Mouse (Mus musculus) C2C12 (cell line): ENCODE results near the gene Dbndd1. TPM values are rescaled to one million over a fixed set of nuclear protein-coding genes. Genes with fewer than 3 reads are reported as not detected.

Experiments used
- H3K27me3 ChIP-seq: one replicate; pipeline ENCODE4 v1.6.1; 2011; ENCODE audit not compliant: control insufficient read depth, insufficient read depth, insufficient read length
- H3K36me3 ChIP-seq: one replicate; pipeline ENCODE4 v1.6.1; 2011; ENCODE audit not compliant: control insufficient read depth, insufficient read depth
- H3K4me3 ChIP-seq: one replicate; pipeline ENCODE4 v1.5.1; 2011; ENCODE audit warnings: mild to moderate bottlenecking, control low read depth; ENCODE audit not compliant: poor library complexity, insufficient read depth, severe bottlenecking
- H3K79me2 ChIP-seq: one replicate; pipeline ENCODE4 v1.6.1; 2011; ENCODE audit not compliant: control insufficient read depth, insufficient read depth
- H3K79me3 ChIP-seq: one replicate; pipeline ENCODE4 v1.6.1; 2011; ENCODE audit warnings: low read depth, control low read depth
- H3ac ChIP-seq: one replicate; pipeline ENCODE3; 2011; ENCODE audit warnings: low read depth; ENCODE audit not compliant: control insufficient read depth, insufficient read length
- CEBPB ChIP-seq: IDR thresholded peaks from one replicate; pipeline ENCODE4 v1.6.1; 2011; ENCODE audit warnings: low read depth, mild to moderate bottlenecking, control low read depth, moderate library complexity
- CTCF ChIP-seq: IDR thresholded peaks from one replicate; pipeline ENCODE4 v1.5.1; 2011; ENCODE audit not compliant: control insufficient read depth, insufficient read depth, insufficient read length
- FOSL1 ChIP-seq: IDR thresholded peaks from one replicate; pipeline ENCODE4 v1.8.0; 2011; ENCODE audit warnings: mild to moderate bottlenecking, low read length; ENCODE audit not compliant: poor library complexity, insufficient read depth, severe bottlenecking
- MAX ChIP-seq: IDR thresholded peaks from one replicate; pipeline ENCODE4 v1.6.1; 2011; ENCODE audit warnings: mild to moderate bottlenecking, control low read depth
- MYOD1 ChIP-seq: IDR thresholded peaks from one replicate; pipeline ENCODE4 v1.6.1; 2011; ENCODE audit warnings: low read depth; ENCODE audit not compliant: control insufficient read depth, insufficient read length
- MYOG ChIP-seq: IDR thresholded peaks from one replicate; pipeline ENCODE4 v1.6.1; 2011; ENCODE audit not compliant: control insufficient read depth, insufficient read length; ENCODE audit errors: extremely low read depth
- USF1 ChIP-seq: IDR thresholded peaks from one replicate; pipeline ENCODE4 v1.6.1; 2011; ENCODE audit warnings: low read depth, mild to moderate bottlenecking, control low read depth, moderate library complexity
- polyA plus RNA-seq: library from polyadenylated mRNA; unstranded; fragments of >200 nt; fragmentation: generic; extraction: Trizol; gene quantifications from one replicate; pipeline ENCODE4 v1.2.1, GENCODE M21; 2012; ENCODE audit warnings: missing spikeins

Dbndd1 gene
- polyA plus RNA-seq, 1 experiment = 1.5 TPM

GRCm38 (mm10) chr8:123514136-123514535 is 1.1 kb downstream of the Dbndd1 start:
- H3K79me2 ChIP-seq = peaks cover 4% of the 10 kb centered on the region
- H3K36me3 ChIP-seq = no peaks in the 10 kb centered on the region
- no peak overlapping the region for H3K4me3 ChIP-seq
- no peaks in the 10 kb centered on the region for H3K27me3 ChIP-seq
- no peak for TF ChIP-seq FOSL1
- no peak for TF ChIP-seq CTCF
- TF ChIP-seq MYOG = no peak
- TF ChIP-seq CEBPB = no peak
- TF ChIP-seq MYOD1 = no peak
- TF ChIP-seq MAX = no peak
- TF ChIP-seq USF1 = no peak
- no peak overlapping the region for H3ac ChIP-seq
- peaks cover 3% of the 10 kb centered on the region for H3K79me3 ChIP-seq

DNA sequence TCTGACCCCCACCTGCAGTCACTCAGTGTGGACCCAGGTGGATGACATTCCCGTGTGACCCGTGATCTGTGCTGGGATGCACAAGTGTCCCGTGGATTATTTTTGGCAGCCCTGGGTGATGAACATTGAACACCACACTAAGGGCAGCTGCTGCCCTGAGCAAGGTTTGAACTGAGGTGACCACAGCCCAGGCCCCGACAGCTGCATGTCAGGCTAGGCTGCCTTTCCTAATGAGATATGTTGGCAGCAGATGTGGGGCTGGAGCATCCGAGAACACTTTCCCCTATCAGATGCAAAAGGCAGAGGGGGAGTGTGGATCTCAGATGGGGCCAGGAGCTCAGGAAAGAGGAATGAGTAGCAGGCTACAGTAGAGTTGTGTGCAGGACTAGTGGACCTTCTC is 4.4 kb downstream of the Dbndd1 start:
- peak; percentile 52 for TF ChIP-seq MYOD1
- TF ChIP-seq MYOG = no peak
- no peak for TF ChIP-seq USF1
- no peak for TF ChIP-seq MAX
- TF ChIP-seq CTCF = no peak
- no peak for TF ChIP-seq CEBPB
- no peak for TF ChIP-seq FOSL1
- Histone ChIP-seq H3K36me3 (peaks cover 5% of the 10 kb centered on the region), H3ac (no peak overlapping the region), H3K79me3 (no peaks in the 10 kb centered on the region), H3K4me3 (no peak overlapping the region), H3K27me3 (no peaks in the 10 kb centered on the region), H3K79me2 (no peaks in the 10 kb centered on the region)

DNA sequence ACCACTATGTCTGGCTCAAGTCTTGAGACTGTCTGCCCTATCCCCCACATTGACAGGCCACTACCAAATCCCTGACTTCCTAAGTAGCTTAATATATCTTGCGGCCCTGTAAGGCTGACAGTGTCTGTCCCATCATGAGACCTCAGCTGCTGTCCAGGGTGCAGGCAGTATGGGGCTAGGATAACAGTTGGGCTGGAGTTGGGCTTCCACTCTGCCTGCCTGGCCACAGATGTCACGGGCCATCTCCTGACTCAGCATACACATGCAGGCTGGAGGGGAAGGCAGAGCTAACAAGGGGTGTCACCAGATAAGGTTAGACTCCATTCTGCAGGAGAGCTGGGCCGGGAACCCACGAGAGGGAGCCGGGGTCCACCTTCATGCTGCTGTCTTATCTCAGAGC is 8.1 kb downstream of the Dbndd1 start:
- H3K27me3 ChIP-seq = no peaks in the 10 kb centered on the region
- H3ac ChIP-seq = no peak overlapping the region
- H3K79me3 ChIP-seq = no peaks in the 10 kb centered on the region
- TF ChIP-seq MAX = no peak
- no peak for TF ChIP-seq MYOD1
- no peak for TF ChIP-seq FOSL1
- TF ChIP-seq MYOG = no peak
- TF ChIP-seq CTCF = no peak
- TF ChIP-seq CEBPB = no peak
- TF ChIP-seq USF1 = no peak
- no peaks in the 10 kb centered on the region for H3K79me2 ChIP-seq
- no peak overlapping the region for H3K4me3 ChIP-seq
- peaks cover 26% of the 10 kb centered on the region for H3K36me3 ChIP-seq

DNA sequence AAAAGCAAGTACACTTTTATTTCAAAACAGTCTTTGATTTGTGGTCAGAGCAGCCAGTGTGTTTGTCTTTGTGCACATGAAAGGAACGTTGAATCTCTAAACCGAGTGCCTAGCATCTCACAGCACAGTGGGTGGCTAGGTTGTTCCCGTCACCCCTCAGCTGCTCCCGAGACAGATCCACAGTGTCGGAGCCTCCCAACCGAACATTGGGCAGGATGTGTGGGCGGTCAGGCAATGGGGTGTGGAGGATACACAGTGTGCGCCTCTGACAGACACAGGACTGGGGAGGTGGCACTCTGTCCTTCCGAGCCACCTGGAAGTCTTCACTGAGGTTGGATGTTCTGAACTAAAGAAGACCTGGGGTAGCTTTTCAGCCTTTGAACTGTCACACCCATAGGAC is 9.6 kb downstream of the Dbndd1 start:
- TF ChIP-seq MAX (no peak), MYOG (no peak), CTCF (no peak), MYOD1 (no peak), USF1 (no peak), FOSL1 (no peak), CEBPB (no peak)
- H3K4me3 ChIP-seq = no peak overlapping the region
- H3K79me3 ChIP-seq = no peaks in the 10 kb centered on the region
- no peaks in the 10 kb centered on the region for H3K79me2 ChIP-seq
- peaks cover 40% of the 10 kb centered on the region for H3K36me3 ChIP-seq
- no peak overlapping the region for H3ac ChIP-seq
- H3K27me3 ChIP-seq = no peaks in the 10 kb centered on the region

- H3K27me3 ChIP-seq = no peaks in the 10 kb centered on the region
- peaks cover 41% of the 10 kb centered on the region for H3K36me3 ChIP-seq
- TF ChIP-seq MYOG (no peak), USF1 (no peak), MAX (no peak), MYOD1 (no peak)
- H3ac ChIP-seq = no peak overlapping the region
- H3K4me3 ChIP-seq = no peak overlapping the region
- no peaks in the 10 kb centered on the region for H3K79me2 ChIP-seq
- no peaks in the 10 kb centered on the region for H3K79me3 ChIP-seq
These were observed 10.0 kb downstream of the Dbndd1 start for GRCm38 (mm10) chr8:123505267-123505666.

DNA sequence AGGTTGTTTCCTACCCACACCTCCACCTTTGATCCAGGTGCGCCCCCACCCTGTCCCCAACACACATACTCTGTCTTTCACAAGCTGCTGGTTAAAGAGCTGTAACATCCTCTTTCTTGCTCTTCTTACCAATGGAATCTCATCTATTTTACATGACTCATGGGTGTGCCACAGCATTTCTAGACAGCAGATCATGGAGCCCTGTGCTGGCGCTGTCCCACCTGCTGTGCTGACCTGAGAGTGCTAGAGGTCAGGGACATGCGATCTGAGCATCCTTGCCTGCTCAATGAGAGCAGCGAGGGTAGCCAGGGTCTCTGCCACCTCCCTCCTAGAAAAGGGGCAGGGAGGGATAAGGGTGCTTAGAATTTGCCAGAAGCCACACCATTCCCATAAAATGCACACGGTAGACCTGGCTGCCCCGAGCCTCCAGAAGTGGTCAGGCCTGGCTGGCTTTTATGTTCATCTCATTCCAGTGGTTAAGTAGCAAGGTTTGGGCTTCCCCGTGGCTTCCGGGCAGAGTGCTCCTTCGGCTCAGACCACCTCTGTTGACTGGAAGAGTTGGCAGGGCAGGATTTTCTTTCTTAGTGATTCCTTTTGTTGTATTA is 10.6 kb downstream of the Dbndd1 start:
- H3K4me3 ChIP-seq = no peak overlapping the region
- no peak overlapping the region for H3ac ChIP-seq
- H3K79me2 ChIP-seq = no peaks in the 10 kb centered on the region
- no peaks in the 10 kb centered on the region for H3K79me3 ChIP-seq
- H3K27me3 ChIP-seq = no peaks in the 10 kb centered on the region
- H3K36me3 ChIP-seq = peaks cover 42% of the 10 kb centered on the region
- TF ChIP-seq USF1 (no peak), MYOG (no peak), FOSL1 (no peak), MYOD1 (peak; percentile 24), CTCF (no peak)
